Mouse (Mus musculus): ENCODE results near the gene Arl4d. TPM values are rescaled to one million over a fixed set of nuclear protein-coding genes. Genes with fewer than 3 reads are reported as not detected.
A peak's percentile ranks its signal among the peaks of the same experiment; 100 is the strongest.

Gene Arl4d
- polyA plus RNA-seq, 1 experiment from 2014 or later, result 33.1 TPM

- TF ChIP-seq CTCF (IDR thresholded peaks at IDR 0.05) (no peak), EP300 (IDR thresholded peaks at IDR 0.05) (no peak)
- H3K27ac ChIP-seq (ENCODE audit: low read length), result peak overlapping the region; percentile 71
- H3K9me3 ChIP-seq (ENCODE audit: low read length), result no peaks in the 10 kb centered on the region
- no peaks in the 10 kb centered on the region for H3K27me3 ChIP-seq (replicated peaks; ENCODE audit: insufficient read depth, low read length)
- H3K36me3 ChIP-seq (ENCODE audit: insufficient read depth, low read length), result no peaks in the 10 kb centered on the region
- no peak overlapping the region for H3K4me3 ChIP-seq (ENCODE audit: low read depth, low read length)
- peaks cover 18% of the 10 kb centered on the region; the same call in 1 of the 2 replicates for H3K4me1 ChIP-seq (ENCODE audit: insufficient read depth, low read depth, low read length)
- no peak overlapping the region for H3K9ac ChIP-seq (replicated peaks; ENCODE audit: low read depth)
- H3K4me2 ChIP-seq (replicated peaks; ENCODE audit: low read depth, low read length), result no peak overlapping the region; the same call in 1 of the 2 replicates
- DNase-seq (ENCODE audit: low spot score), result no peak
- 37% methylated on average over 7 of the region's 7 CpGs for WGBS
- ATAC-seq, result no peak
Observed at GRCm38 (mm10) chr11:101699991-101700390, 34.6 kb downstream of the Arl4d start.

DNA sequence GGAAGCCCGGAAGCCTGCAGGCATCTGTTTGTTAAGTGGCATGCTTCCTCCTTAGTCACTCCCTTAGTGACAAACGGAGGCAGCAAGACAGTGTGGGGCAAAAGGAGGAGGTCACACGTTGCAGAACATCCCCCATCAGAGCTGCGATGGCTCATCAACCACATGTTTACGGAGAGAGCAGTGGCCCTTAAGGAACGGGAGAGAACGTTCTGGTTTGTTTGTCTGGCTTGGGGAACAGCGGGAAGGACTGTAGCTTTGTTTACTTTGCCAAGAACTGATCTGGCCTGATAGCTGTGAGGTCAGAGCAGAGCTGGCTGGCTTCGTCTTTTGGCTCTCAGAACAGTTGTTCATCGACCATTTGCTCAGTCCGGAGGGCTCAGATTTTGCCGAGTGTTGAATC lies 35.1 kb downstream of the Arl4d start:
- TF ChIP-seq CTCF (IDR thresholded peaks at IDR 0.05) (no peak), EP300 (IDR thresholded peaks at IDR 0.05) (peak; percentile 96)
- Histone ChIP-seq H3K27ac (ENCODE audit: low read length) (peak overlapping the region; percentile 71), H3K9ac (replicated peaks; ENCODE audit: low read depth) (no peak overlapping the region), H3K9me3 (ENCODE audit: low read length) (no peaks in the 10 kb centered on the region), H3K27me3 (replicated peaks; ENCODE audit: insufficient read depth, low read length) (no peaks in the 10 kb centered on the region), H3K4me1 (ENCODE audit: insufficient read depth, low read depth, low read length) (peaks cover 16% of the 10 kb centered on the region; the same call in 1 of the 2 replicates), H3K4me2 (replicated peaks; ENCODE audit: low read depth, low read length) (no peak overlapping the region; the same call in 1 of the 2 replicates), H3K36me3 (ENCODE audit: insufficient read depth, low read length) (no peaks in the 10 kb centered on the region), H3K4me3 (ENCODE audit: low read depth, low read length) (no peak overlapping the region)
- WGBS, result 5% methylated on average over 12 of the region's 12 CpGs
- peak; percentile 90 for DNase-seq (ENCODE audit: low spot score)
- peak; percentile 90 for ATAC-seq

- Histone ChIP-seq H3K4me1 (ENCODE audit: insufficient read depth, low read depth, low read length) (peaks cover 12% of the 10 kb centered on the region; the same call in 1 of the 2 replicates), H3K27ac (ENCODE audit: low read length) (no peak overlapping the region), H3K9me3 (ENCODE audit: low read length) (no peaks in the 10 kb centered on the region), H3K9ac (replicated peaks; ENCODE audit: low read depth) (no peak overlapping the region), H3K4me2 (replicated peaks; ENCODE audit: low read depth, low read length) (no peak overlapping the region), H3K4me3 (ENCODE audit: low read depth, low read length) (no peak overlapping the region), H3K36me3 (ENCODE audit: insufficient read depth, low read length) (no peaks in the 10 kb centered on the region), H3K27me3 (replicated peaks; ENCODE audit: insufficient read depth, low read length) (no peaks in the 10 kb centered on the region)
- no peak for DNase-seq (ENCODE audit: low spot score)
- no peak for ATAC-seq
- 44% methylated on average over 5 of the region's 5 CpGs for WGBS
- TF ChIP-seq CTCF (IDR thresholded peaks at IDR 0.05) (no peak), EP300 (IDR thresholded peaks at IDR 0.05) (no peak)
Observed at GRCm38 (mm10) chr11:101704081-101704480, 38.7 kb downstream of the Arl4d start.

GRCm38 (mm10) chr11:101706764-101707448 lies 41.6 kb downstream of the Arl4d start:
- DNase-seq (ENCODE audit: low spot score) (no peak), ATAC-seq (no peak)
- Histone ChIP-seq H3K4me1 (ENCODE audit: insufficient read depth, low read depth, low read length) (no peaks in the 10 kb centered on the region), H3K27ac (ENCODE audit: low read length) (no peak overlapping the region), H3K27me3 (replicated peaks; ENCODE audit: insufficient read depth, low read length) (no peaks in the 10 kb centered on the region), H3K9me3 (ENCODE audit: low read length) (no peaks in the 10 kb centered on the region), H3K4me2 (replicated peaks; ENCODE audit: low read depth, low read length) (no peak overlapping the region), H3K4me3 (ENCODE audit: low read depth, low read length) (no peak overlapping the region), H3K36me3 (ENCODE audit: insufficient read depth, low read length) (no peaks in the 10 kb centered on the region), H3K9ac (replicated peaks; ENCODE audit: low read depth) (no peak overlapping the region)
- WGBS, result 83% methylated on average over 10 of the region's 10 CpGs
- TF ChIP-seq CTCF (IDR thresholded peaks at IDR 0.05) (no peak), EP300 (IDR thresholded peaks at IDR 0.05) (no peak)

DNA sequence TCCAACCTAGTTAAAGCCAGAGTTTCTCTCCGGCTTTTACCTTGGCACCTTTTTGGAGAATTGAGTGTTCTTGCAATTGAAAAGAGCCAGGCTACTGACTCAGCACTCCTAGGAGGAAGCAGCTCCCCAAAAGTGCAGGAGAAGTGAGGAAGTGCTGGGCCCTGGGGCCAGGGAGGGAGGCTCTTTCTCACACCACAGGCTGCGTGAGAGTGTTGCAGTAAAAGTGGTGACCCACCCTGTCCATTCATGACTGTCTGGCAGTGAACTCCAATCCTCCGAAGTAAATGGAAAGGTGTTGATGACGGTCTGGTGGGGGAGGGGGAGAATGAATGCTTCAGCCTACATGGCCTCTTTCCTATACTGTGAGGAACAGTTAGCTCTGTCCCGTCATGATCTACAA lies 43.1 kb downstream of the Arl4d start:
- no peaks in the 10 kb centered on the region for H3K27me3 ChIP-seq (replicated peaks; ENCODE audit: insufficient read depth, low read length)
- H3K27ac ChIP-seq (ENCODE audit: low read length), result no peak overlapping the region
- ATAC-seq, result no peak
- no peaks in the 10 kb centered on the region for H3K36me3 ChIP-seq (ENCODE audit: insufficient read depth, low read length)
- 27% methylated on average over 5 of the region's 5 CpGs for whole genome bisulfite sequencing
- H3K4me3 ChIP-seq (ENCODE audit: low read depth, low read length), result no peak overlapping the region
- H3K4me1 ChIP-seq (ENCODE audit: insufficient read depth, low read depth, low read length), result no peaks in the 10 kb centered on the region
- TF ChIP-seq EP300 (IDR thresholded peaks at IDR 0.05) (no peak), CTCF (IDR thresholded peaks at IDR 0.05) (no peak)
- no peak for DNase-seq (ENCODE audit: low spot score)
- H3K9me3 ChIP-seq (ENCODE audit: low read length), result no peaks in the 10 kb centered on the region
- no peak overlapping the region for H3K4me2 ChIP-seq (replicated peaks; ENCODE audit: low read depth, low read length)
- no peak overlapping the region for H3K9ac ChIP-seq (replicated peaks; ENCODE audit: low read depth)

DNA sequence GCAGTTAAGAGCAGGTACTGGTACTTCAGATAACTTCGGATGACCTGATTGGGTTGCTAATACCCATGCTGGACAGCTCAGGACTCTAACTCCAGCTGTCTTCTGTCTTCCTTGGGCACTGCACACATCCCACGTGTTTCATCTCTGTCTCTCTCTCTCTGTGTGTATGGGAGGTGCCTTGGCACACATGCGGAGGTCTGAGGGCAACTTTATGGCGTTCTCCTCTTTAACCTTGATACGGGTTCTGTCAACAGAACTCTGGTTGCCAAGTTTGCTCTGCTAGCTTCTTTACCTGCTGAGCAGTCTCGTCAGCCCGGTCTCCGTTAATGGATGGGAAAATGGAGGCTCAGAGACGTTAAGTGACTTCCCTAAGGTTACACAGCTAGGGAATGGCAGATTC lies 47.5 kb downstream of the Arl4d start:
- no peak overlapping the region for H3K9ac ChIP-seq (replicated peaks; ENCODE audit: low read depth)
- DNase-seq (ENCODE audit: low spot score) (no peak), ATAC-seq (no peak)
- H3K27ac ChIP-seq (ENCODE audit: low read length), result no peak overlapping the region
- no peaks in the 10 kb centered on the region for H3K4me1 ChIP-seq (ENCODE audit: insufficient read depth, low read depth, low read length)
- no peaks in the 10 kb centered on the region for H3K9me3 ChIP-seq (ENCODE audit: low read length)
- no peak for TF ChIP-seq CTCF (IDR thresholded peaks at IDR 0.05)
- no peak for TF ChIP-seq EP300 (IDR thresholded peaks at IDR 0.05)
- no peaks in the 10 kb centered on the region for H3K27me3 ChIP-seq (replicated peaks; ENCODE audit: insufficient read depth, low read length)
- H3K4me3 ChIP-seq (ENCODE audit: low read depth, low read length), result no peak overlapping the region
- no peak overlapping the region for H3K4me2 ChIP-seq (replicated peaks; ENCODE audit: low read depth, low read length)
- 66% methylated on average over 9 of the region's 9 CpGs for whole genome bisulfite sequencing
- no peaks in the 10 kb centered on the region for H3K36me3 ChIP-seq (ENCODE audit: insufficient read depth, low read length)

All from lung, postnatal 0 days (tissue).